Mouse (Mus musculus) midbrain, embryonic 11.5 days (tissue): ENCODE data around the gene 4930564D02Rik. TPM values are rescaled to one million over a fixed set of nuclear protein-coding genes. Genes with fewer than 3 reads are reported as not detected.

ENCODE experiments used
- ATAC-seq: fragments of 200-750 bp; cut with Nextera tagmentation; 2 replicates; pipeline ENCODE4 v1.8.0; 2017; ENCODE audit warnings: moderate TSS enrichment, moderate library complexity; ENCODE audit not compliant: low FRiP score
- DNase-seq: peaks from one replicate; pipeline ENCODE4 v3.0.0; 2015; ENCODE audit warnings: low spot score; ENCODE audit errors: missing footprints
- H3K27ac ChIP-seq: fragments of 300-500 bp; sonication (generic); 2 replicates; pipeline ENCODE4 v1.5.1; 2014; ENCODE audit warnings: low read depth, low read length
- H3K27me3 ChIP-seq: fragments of 300-500 bp; sonication (generic); 2 replicates; pipeline ENCODE4 v1.6.1; 2014; ENCODE audit warnings: mild to moderate bottlenecking, low read length, moderate library complexity, mixed read lengths; ENCODE audit not compliant: control insufficient read depth, insufficient read depth
- H3K36me3 ChIP-seq: fragments of 300-500 bp; sonication (generic); 2 replicates; pipeline ENCODE4 v1.6.1; 2014; ENCODE audit warnings: mild to moderate bottlenecking, low read length, moderate library complexity, mixed read lengths; ENCODE audit not compliant: control insufficient read depth, insufficient read depth
- H3K4me1 ChIP-seq: fragments of 300-500 bp; sonication (generic); 2 replicates; pipeline ENCODE4 v1.6.1; 2014; ENCODE audit warnings: low read length; ENCODE audit not compliant: control insufficient read depth, insufficient read depth
- H3K4me2 ChIP-seq: fragments of 300-500 bp; sonication (generic); 2 replicates; pipeline ENCODE4 v1.6.1; 2014; ENCODE audit warnings: mild to moderate bottlenecking, moderate library complexity
- H3K4me3 ChIP-seq: fragments of 300-500 bp; sonication (generic); 2 replicates; pipeline ENCODE4 v1.5.1; 2014; ENCODE audit warnings: low read depth, low read length
- H3K9ac ChIP-seq: fragments of 300-500 bp; sonication (generic); 2 replicates; pipeline ENCODE4 v1.6.1; 2014; ENCODE audit warnings: low read length
- H3K9me3 ChIP-seq: fragments of 300-500 bp; sonication (generic); 2 replicates; pipeline ENCODE4 v1.6.1; 2016; ENCODE audit warnings: low read length; ENCODE audit not compliant: control insufficient read depth
- WGBS: fragments of 180-500 bp; shearing (Covaris S2); extraction: QIAGEN DNeasy Blood & Tissue Kit; methylation state at CpG from one replicate; pipeline ENCODE4 v1.1.7; 2014; 5-methylcytosine and 5-hydroxymethylcytosine counted together
- polyA plus RNA-seq: library from polyadenylated mRNA; unstranded; fragments of >200 nt; fragmentation: Nextera tagmentation; extraction: Ambion mirVana; gene quantifications from 2 replicates; pipeline ENCODE4 v1.2.1, GENCODE M21; 2014

The 4930564D02Rik gene
- polyA plus RNA-seq, 1 experiment from 2014 or later: not detected

DNA sequence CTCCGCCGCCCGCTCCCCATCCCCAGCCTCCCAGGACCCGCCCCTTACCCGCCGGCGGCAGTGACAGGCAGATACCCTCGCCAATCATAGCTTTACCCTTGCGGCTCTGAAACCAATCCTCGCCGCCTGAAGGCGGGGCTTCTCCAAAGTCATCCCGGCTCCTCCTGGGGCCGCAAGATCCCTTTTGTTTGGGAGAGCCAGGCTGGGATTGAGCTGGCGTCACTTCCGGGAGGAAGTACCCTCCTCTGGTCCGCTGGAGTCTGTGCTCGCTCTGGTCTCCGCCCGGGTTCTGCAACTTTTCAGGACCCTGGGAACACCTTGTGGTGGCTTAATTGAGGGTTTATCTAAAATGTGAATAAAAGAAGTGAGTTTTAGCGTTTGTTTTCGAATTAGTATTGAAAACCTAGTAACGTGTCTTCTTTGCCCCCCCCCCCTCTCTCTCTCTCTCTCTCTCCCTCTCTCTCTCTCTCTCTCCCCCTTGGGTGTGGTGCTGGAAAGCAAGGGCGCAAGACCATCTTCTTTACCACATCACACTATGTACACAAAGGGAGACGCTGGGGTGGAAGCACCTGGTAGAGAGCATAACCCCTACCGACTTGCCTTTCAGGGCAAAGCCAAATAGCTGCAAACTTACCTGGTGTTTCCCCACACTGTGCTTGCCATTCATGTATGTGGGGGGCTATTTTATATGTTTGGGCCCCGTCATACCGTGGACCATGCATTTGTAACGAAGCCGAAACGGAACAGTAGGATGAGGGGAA lies 13.5 kb upstream of the 4930564D02Rik start, which contains the start of gene Cttnbp2nl:
Gene Cttnbp2nl, minus strand, starts transcription at position 210 of the 761 bp plus-strand sequence.
- 3% methylated on average over 31 of the region's 31 CpGs for WGBS
- Histone ChIP-seq H3K36me3 (no peaks in the 10 kb centered on the region), H3K9ac (peak within 1 kb of the TSS; percentile 89), H3K9me3 (no peaks in the 10 kb centered on the region), H3K4me1 (peaks cover 15% of the 10 kb centered on the region), H3K4me2 (peak within 1 kb of the TSS; percentile 81), H3K4me3 (peak within 1 kb of the TSS; percentile 82), H3K27me3 (no peaks in the 10 kb centered on the region), H3K27ac (peak within 1 kb of the TSS; percentile 82)
- DNase-seq: peak; percentile 100
- peak; percentile 100 for ATAC-seq

- 79% methylated on average over 4 of the region's 4 CpGs for WGBS
- DNase-seq (no peak), ATAC-seq (no peak)
- H3K9ac ChIP-seq: peak overlapping the region; percentile 55; the same call in 1 of the 2 replicates
- no peaks in the 10 kb centered on the region; the same call in 1 of the 2 replicates for H3K27me3 ChIP-seq
- peak overlapping the region; percentile 82 for H3K4me3 ChIP-seq
- no peak overlapping the region for H3K27ac ChIP-seq
- peak overlapping the region; percentile 55 for H3K4me2 ChIP-seq
- H3K4me1 ChIP-seq: peaks cover 17% of the 10 kb centered on the region
- no peaks in the 10 kb centered on the region for H3K36me3 ChIP-seq
- H3K9me3 ChIP-seq: no peaks in the 10 kb centered on the region
These were observed 13.0 kb upstream of the 4930564D02Rik start for GRCm38 (mm10) chr3:105053698-105054001.

- Histone ChIP-seq H3K9ac (no peak overlapping the region), H3K27ac (no peak overlapping the region), H3K9me3 (no peaks in the 10 kb centered on the region), H3K4me3 (no peak overlapping the region), H3K4me1 (peaks cover 16% of the 10 kb centered on the region), H3K27me3 (no peaks in the 10 kb centered on the region; the same call in 1 of the 2 replicates), H3K36me3 (no peaks in the 10 kb centered on the region), H3K4me2 (no peak overlapping the region)
- WGBS: 65% methylated on average over 7 of the region's 7 CpGs
- ATAC-seq (no peak), DNase-seq (no peak)
These were observed 11.7 kb upstream of the 4930564D02Rik start for GRCm38 (mm10) chr3:105054952-105055351.

DNA sequence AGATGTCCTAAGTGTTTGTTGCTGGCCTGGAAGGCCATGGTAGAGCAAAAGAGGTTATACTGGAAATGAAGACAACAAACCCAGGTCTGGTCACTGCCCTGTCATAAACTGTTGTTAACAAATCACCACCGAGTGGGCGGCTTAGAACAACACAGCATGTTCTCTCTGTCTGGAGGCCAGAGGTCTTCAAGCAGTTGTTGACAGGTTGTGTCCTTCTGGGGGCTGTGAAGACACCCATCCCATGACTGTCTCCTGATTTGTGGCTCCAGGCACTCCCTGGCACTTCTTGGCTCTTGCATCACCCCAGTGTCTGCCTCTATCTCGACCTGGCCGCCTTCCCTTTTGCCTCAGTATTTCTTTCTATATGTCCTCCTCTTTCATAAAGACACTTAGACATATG lies 11.0 kb upstream of the 4930564D02Rik start:
- no peaks in the 10 kb centered on the region for H3K36me3 ChIP-seq
- H3K4me1 ChIP-seq: peaks cover 16% of the 10 kb centered on the region
- DNase-seq (no peak), ATAC-seq (no peak)
- no peaks in the 10 kb centered on the region for H3K9me3 ChIP-seq
- WGBS: 87% methylated on average over 4 of the region's 4 CpGs
- H3K9ac ChIP-seq: no peak overlapping the region
- H3K4me2 ChIP-seq: no peak overlapping the region
- H3K4me3 ChIP-seq: no peak overlapping the region
- no peaks in the 10 kb centered on the region; the same call in 1 of the 2 replicates for H3K27me3 ChIP-seq
- H3K27ac ChIP-seq: no peak overlapping the region

- peak; percentile 65 for ATAC-seq
- DNase-seq: peak; percentile 99
- WGBS: 19% methylated on average over 25 of the region's 25 CpGs
- H3K27me3 ChIP-seq: no peaks in the 10 kb centered on the region; the same call in 1 of the 2 replicates
- no peaks in the 10 kb centered on the region for H3K9me3 ChIP-seq
- H3K27ac ChIP-seq: no peak overlapping the region
- H3K4me1 ChIP-seq: peaks cover 3% of the 10 kb centered on the region; the same call in 1 of the 2 replicates
- H3K36me3 ChIP-seq: no peaks in the 10 kb centered on the region
- H3K9ac ChIP-seq: peak overlapping the region; percentile 39; the same call in 1 of the 2 replicates
- H3K4me3 ChIP-seq: peak overlapping the region; percentile 11; the same call in 1 of the 2 replicates
- peak overlapping the region; percentile 35; the same call in 1 of the 2 replicates for H3K4me2 ChIP-seq
These were observed 7.8 kb upstream of the 4930564D02Rik start for GRCm38 (mm10) chr3:105058627-105059513.

- Histone ChIP-seq H3K4me1 (peaks cover 3% of the 10 kb centered on the region; the same call in 1 of the 2 replicates), H3K9me3 (no peaks in the 10 kb centered on the region), H3K9ac (no peak overlapping the region), H3K36me3 (no peaks in the 10 kb centered on the region), H3K4me3 (no peak overlapping the region), H3K4me2 (no peak overlapping the region), H3K27me3 (no peaks in the 10 kb centered on the region; the same call in 1 of the 2 replicates), H3K27ac (no peak overlapping the region)
- no peak for ATAC-seq
- peak; percentile 49 for DNase-seq
- WGBS: 83% methylated on average over 7 of the region's 7 CpGs
These were observed 6.7 kb upstream of the 4930564D02Rik start for GRCm38 (mm10) chr3:105059911-105060310.

- H3K27me3 ChIP-seq: no peaks in the 10 kb centered on the region; the same call in 1 of the 2 replicates
- no peak for ATAC-seq
- H3K9me3 ChIP-seq: no peaks in the 10 kb centered on the region
- 72% methylated on average over 6 of the region's 6 CpGs for WGBS
- H3K4me1 ChIP-seq: peaks cover 3% of the 10 kb centered on the region; the same call in 1 of the 2 replicates
- DNase-seq: peak; percentile 69
- no peak overlapping the region for H3K27ac ChIP-seq
- no peaks in the 10 kb centered on the region for H3K36me3 ChIP-seq
- no peak overlapping the region for H3K4me2 ChIP-seq
- no peak overlapping the region for H3K4me3 ChIP-seq
- no peak overlapping the region for H3K9ac ChIP-seq
These were observed 5.7 kb upstream of the 4930564D02Rik start for GRCm38 (mm10) chr3:105060992-105061391.

GRCm38 (mm10) chr3:105061496-105061895 lies 5.1 kb upstream of the 4930564D02Rik start:
- Histone ChIP-seq H3K27me3 (no peaks in the 10 kb centered on the region; the same call in 1 of the 2 replicates), H3K36me3 (no peaks in the 10 kb centered on the region), H3K4me1 (peaks cover 3% of the 10 kb centered on the region; the same call in 1 of the 2 replicates), H3K27ac (no peak overlapping the region), H3K9ac (no peak overlapping the region), H3K4me2 (no peak overlapping the region), H3K4me3 (no peak overlapping the region), H3K9me3 (no peaks in the 10 kb centered on the region)
- DNase-seq: peak; percentile 59
- no peak for ATAC-seq
- WGBS: 83% methylated on average over 3 of the region's 3 CpGs
